Mouse (Mus musculus) spleen, adult 2 months (tissue): ENCODE results near the gene Nyap2. TPM values are rescaled to one million over a fixed set of nuclear protein-coding genes. Genes with fewer than 3 reads are reported as not detected.

Experiments used
- DNase-seq, 2 experiments: peaks; one replicate each; pipeline versions ENCODE4 v3.0.0 to v3.0.0-alpha.2; 2012 to 2021; ENCODE audit warnings: low spot score in 2 of 2, low read depth in 1 of 2
- H3K27ac ChIP-seq: fragments of 200-500 bp; 2 replicates; pipeline ENCODE4 v1.5.1; 2012; ENCODE audit warnings: low read length, inconsistent platforms; ENCODE audit not compliant: insufficient read depth
- H3K27me3 ChIP-seq: fragments of 200-500 bp; 2 replicates; pipeline ENCODE4 v1.6.1; 2012; ENCODE audit warnings: mild to moderate bottlenecking, moderate library complexity, low read length, inconsistent platforms; ENCODE audit not compliant: control insufficient read depth, insufficient read depth
- H3K36me3 ChIP-seq: fragments of 200-500 bp; 2 replicates; pipeline ENCODE4 v1.6.1; 2012; ENCODE audit warnings: mild to moderate bottlenecking, low read length, inconsistent platforms; ENCODE audit not compliant: control insufficient read depth, insufficient read depth
- H3K4me1 ChIP-seq: fragments of 200-500 bp; 2 replicates; pipeline ENCODE4 v1.6.1; 2011; ENCODE audit warnings: inconsistent platforms; ENCODE audit not compliant: control insufficient read depth, insufficient read depth, insufficient read length
- H3K4me3 ChIP-seq: fragments of 200-500 bp; 2 replicates; pipeline ENCODE4 v1.5.1; 2011; ENCODE audit warnings: mild to moderate bottlenecking, inconsistent platforms; ENCODE audit not compliant: insufficient read depth, insufficient read length; ENCODE audit errors: extremely low read depth
- CTCF ChIP-seq: fragments of 200-500 bp; IDR thresholded peaks from 2 replicates; pipeline ENCODE4 v1.5.1; 2011; ENCODE audit warnings: mild to moderate bottlenecking, inconsistent platforms; ENCODE audit not compliant: insufficient read depth, insufficient read length, insufficient replicate concordance; ENCODE audit errors: extremely low read depth
- POLR2A ChIP-seq: fragments of 200-500 bp; IDR thresholded peaks from 2 replicates; pipeline ENCODE4 v1.6.1; 2011; ENCODE audit warnings: low read depth, low read length, inconsistent platforms
- WGBS: fragments of 180-500 bp; shearing (Covaris S2); methylation state at CpG from one replicate; pipeline ENCODE4 v1.1.7; 2018; 5-methylcytosine and 5-hydroxymethylcytosine counted together
- polyA plus RNA-seq: library from polyadenylated mRNA; depleted of rRNA; stranded (reverse); fragments of >200 nt; gene quantifications from 2 replicates; pipeline ENCODE4 v1.2.3, GENCODE M21; 2012

Nyap2 gene
- polyA plus RNA-seq, 1 experiment: not detected

GRCm38 (mm10) chr1:81101749-81102148 lies 25.0 kb downstream of the Nyap2 start:
- no peak for TF ChIP-seq CTCF
- TF ChIP-seq POLR2A: no peak
- WGBS: 84% methylated on average over 1 of the region's 1 CpGs
- DNase-seq: no peak

GRCm38 (mm10) chr1:81119732-81120131 lies 43.0 kb downstream of the Nyap2 start:
- Histone ChIP-seq H3K27ac (no peak overlapping the region), H3K36me3 (no peaks in the 10 kb centered on the region), H3K4me1 (no peaks in the 10 kb centered on the region), H3K27me3 (no peaks in the 10 kb centered on the region), H3K4me3 (no peak overlapping the region)
- TF ChIP-seq POLR2A (no peak), CTCF (no peak)
- no peak for DNase-seq

More at GRCm38 (mm10) chr1:81101749-81102148, 25.0 kb downstream of the Nyap2 start:
- Histone ChIP-seq H3K4me3 (no peak overlapping the region), H3K4me1 (no peaks in the 10 kb centered on the region), H3K36me3 (no peaks in the 10 kb centered on the region), H3K27ac (no peak overlapping the region), H3K27me3 (no peaks in the 10 kb centered on the region)

- Histone ChIP-seq H3K36me3 (no peaks in the 10 kb centered on the region), H3K27ac (no peak overlapping the region), H3K4me3 (no peak overlapping the region), H3K4me1 (no peaks in the 10 kb centered on the region), H3K27me3 (no peaks in the 10 kb centered on the region)
- no peak for DNase-seq
- TF ChIP-seq CTCF (no peak), POLR2A (no peak)
- WGBS: 87% methylated on average over 8 of the region's 8 CpGs
These were observed 55.4 kb downstream of the Nyap2 start for GRCm38 (mm10) chr1:81132007-81132712.

- no peak overlapping the region for H3K4me3 ChIP-seq
- TF ChIP-seq POLR2A (no peak), CTCF (no peak)
- DNase-seq: no peak
- no peaks in the 10 kb centered on the region for H3K27me3 ChIP-seq
- H3K4me1 ChIP-seq: no peaks in the 10 kb centered on the region
- H3K27ac ChIP-seq: no peak overlapping the region
- no peaks in the 10 kb centered on the region for H3K36me3 ChIP-seq
These were observed 67.1 kb downstream of the Nyap2 start for GRCm38 (mm10) chr1:81143855-81144254.

GRCm38 (mm10) chr1:81145576-81145975 lies 68.8 kb downstream of the Nyap2 start:
- Histone ChIP-seq H3K4me3 (no peak overlapping the region), H3K27me3 (no peaks in the 10 kb centered on the region), H3K36me3 (no peaks in the 10 kb centered on the region), H3K4me1 (no peaks in the 10 kb centered on the region), H3K27ac (no peak overlapping the region)
- DNase-seq: no peak
- no peak for TF ChIP-seq CTCF
- no peak for TF ChIP-seq POLR2A

- Histone ChIP-seq H3K4me3 (no peak overlapping the region), H3K4me1 (no peaks in the 10 kb centered on the region), H3K27ac (no peak overlapping the region), H3K36me3 (no peaks in the 10 kb centered on the region), H3K27me3 (no peaks in the 10 kb centered on the region)
- no peak for TF ChIP-seq POLR2A
- no peak for TF ChIP-seq CTCF
- WGBS: 88% methylated on average over 3 of the region's 3 CpGs
- DNase-seq: no peak
These were observed 92.5 kb downstream of the Nyap2 start for GRCm38 (mm10) chr1:81169245-81169644.

- H3K4me1 ChIP-seq: no peaks in the 10 kb centered on the region
- H3K27me3 ChIP-seq: no peaks in the 10 kb centered on the region
- no peak overlapping the region for H3K4me3 ChIP-seq
- no peak overlapping the region for H3K27ac ChIP-seq
- no peak for TF ChIP-seq POLR2A
- no peak for TF ChIP-seq CTCF
- DNase-seq: no peak
- H3K36me3 ChIP-seq: no peaks in the 10 kb centered on the region
These were observed 96.0 kb downstream of the Nyap2 start for GRCm38 (mm10) chr1:81172703-81173102.

GRCm38 (mm10) chr1:81173303-81173702 lies 96.6 kb downstream of the Nyap2 start:
- Histone ChIP-seq H3K27ac (no peak overlapping the region), H3K4me3 (no peak overlapping the region), H3K4me1 (no peaks in the 10 kb centered on the region), H3K36me3 (no peaks in the 10 kb centered on the region), H3K27me3 (no peaks in the 10 kb centered on the region)
- no peak for DNase-seq
- no peak for TF ChIP-seq CTCF
- no peak for TF ChIP-seq POLR2A
- WGBS: 78% methylated on average over 1 of the region's 1 CpGs
